Mouse (Mus musculus) gastrocnemius, postnatal 10 days (tissue): ENCODE measurements around the gene U2af1. TPM values are rescaled to one million over a fixed set of nuclear protein-coding genes. Genes with fewer than 3 reads are reported as not detected.

Experiments
- DNase-seq: peaks from one replicate; pipeline ENCODE4 v3.0.0; 2021; ENCODE audit warnings: mixed read lengths
- total RNA-seq, 2 experiments: library from RNA; stranded (reverse); gene quantifications; 2 replicates each; pipeline ENCODE4 v1.2.3; 2021

Gene U2af1
- total RNA-seq, 2 experiments from 2014 or later: 114 to 120 TPM

DNA sequence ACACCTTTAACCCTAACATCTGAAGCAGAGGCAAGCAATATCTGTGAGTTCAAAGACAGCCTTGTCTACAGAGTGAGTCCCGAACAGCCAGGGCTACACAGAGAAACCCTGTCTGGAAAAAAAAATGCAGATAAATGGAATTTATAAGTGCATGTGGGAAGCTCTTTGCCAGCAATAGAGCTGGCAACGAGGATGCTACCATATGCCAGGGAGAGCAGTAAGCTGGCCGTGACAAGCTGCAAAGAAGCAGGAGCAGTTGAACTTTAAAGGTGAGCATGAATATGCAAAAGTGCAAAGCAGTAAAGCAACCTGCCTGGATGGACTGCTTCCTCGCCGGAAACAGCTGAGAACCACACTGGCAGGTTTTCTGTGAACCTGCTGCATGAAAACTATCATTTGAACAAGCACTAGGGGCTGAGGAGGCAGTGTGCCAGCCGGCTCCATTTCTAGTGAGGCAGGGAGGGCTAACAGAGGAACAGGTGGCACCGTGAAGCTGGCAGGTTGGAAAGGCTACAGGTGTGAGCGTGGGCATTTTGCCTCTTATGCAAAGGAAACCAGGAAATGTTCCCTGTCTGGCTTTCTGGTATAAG, 2.1 kb upstream of the U2af1 start:
- DNase-seq: no peak

DNA sequence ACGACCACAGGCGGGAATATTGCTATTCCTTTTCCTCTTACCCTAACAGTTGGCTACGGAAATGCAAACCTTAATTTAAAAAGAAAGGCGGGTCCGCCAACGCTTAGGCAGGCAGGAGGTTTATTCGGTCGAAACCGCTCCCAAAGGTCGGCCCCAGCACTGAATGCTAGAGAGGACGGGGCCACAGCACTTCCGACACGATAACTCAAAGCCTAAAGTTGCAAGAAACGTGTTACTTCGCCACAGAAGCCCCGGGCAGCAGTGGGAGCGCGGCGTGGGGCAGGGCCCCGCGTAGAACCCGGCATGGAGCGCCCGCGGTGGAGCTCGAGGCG, 590 bp downstream of the U2af1 start:
- no peak for DNase-seq

DNA sequence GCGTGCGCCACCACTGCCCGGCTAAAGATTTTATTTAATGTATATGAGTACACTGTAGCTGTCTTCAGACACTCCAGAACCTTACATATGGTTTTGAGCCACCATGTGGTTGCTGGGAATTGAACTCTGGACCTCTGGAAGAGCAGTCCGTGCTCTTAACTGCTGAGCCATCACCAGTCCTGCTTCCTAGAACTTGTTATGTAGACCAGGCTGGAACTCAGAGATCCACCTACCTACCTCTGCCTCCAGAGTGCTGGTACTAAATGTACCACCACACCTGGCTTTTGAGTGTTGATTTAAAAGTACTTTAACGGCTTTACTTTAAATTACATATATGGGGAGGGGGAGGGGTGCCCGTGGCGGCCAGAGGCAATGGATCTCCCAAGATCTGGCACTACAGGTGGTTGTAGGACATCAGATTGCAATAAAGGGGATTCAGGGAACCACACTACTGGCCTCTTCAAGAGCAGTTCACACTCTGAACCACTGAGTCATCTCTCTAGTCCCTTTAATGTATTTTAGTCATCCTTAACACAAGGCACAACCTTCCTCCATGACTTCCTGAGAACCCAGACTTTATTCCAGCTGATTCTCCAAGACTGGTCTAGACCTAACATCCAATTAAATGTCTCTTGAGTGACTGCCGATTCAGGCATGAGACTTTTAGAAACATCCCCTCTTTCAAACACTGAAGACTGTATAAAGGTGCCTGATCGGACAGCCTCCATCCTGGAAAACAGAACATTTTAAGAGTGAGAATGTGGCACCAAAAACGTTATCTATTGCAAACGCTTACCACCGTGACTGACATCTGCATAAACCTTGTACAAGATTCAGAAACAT, 1.3 kb downstream of the U2af1 start:
- no peak for DNase-seq

DNA sequence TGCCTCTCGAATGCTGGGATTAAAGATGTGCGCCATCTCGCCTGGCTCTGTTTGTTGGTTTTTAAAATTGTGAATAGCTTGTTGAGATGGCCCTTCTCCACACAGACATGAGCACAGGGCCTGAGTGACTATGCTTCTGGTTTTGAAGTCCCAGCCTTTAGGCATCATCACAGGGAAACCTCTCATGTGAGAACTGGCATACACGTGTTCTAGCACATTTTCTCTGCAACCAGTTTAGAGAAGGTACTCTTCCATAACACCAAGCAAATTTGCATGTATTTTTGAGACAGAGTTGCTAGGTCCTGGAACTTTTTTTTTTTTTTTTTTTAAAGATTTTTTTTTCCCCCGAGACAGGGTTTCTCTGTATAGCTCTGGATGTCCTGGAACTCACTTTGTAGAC, 2.0 kb downstream of the U2af1 start:
- DNase-seq: no peak

DNA sequence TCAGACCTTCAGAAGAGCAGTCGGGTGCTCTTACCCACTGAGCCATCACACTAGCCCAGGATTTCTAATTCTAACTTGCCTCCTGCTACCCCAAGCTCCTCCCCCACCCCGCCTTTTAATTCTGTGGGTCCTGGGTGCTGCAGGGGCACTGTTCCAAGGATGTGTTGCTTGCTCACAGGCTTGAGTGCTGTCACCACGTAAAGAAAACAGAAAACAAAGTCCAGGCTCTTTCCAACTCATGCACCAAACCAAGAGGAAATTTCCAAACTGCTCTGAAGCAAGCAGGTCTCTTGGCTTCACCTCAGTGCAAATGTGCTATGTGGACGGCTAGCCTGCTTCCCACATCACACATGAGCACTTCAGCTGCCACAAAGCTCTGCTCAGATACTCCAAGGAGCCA, 3.3 kb downstream of the U2af1 start:
- no peak for DNase-seq

DNA sequence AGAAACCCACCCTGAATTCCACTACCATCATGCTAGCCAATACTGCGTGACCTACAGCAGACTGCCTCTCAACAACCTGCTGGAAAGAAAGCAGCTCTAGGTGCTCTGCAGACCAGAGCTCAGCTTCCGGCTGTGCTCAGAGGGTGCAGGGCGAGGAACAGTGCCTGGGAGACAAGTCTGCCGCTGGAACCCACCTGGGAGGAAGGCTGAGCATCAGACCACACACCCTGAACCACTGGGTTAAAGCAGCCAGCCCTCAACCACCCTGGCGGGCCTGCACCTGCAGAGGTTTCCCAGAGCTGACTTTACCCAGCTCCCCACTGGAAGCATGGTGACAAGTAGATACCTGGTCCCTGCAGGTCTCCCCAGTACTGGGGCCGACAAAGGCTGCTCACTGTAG, 5.4 kb downstream of the U2af1 start:
- no peak for DNase-seq

DNA sequence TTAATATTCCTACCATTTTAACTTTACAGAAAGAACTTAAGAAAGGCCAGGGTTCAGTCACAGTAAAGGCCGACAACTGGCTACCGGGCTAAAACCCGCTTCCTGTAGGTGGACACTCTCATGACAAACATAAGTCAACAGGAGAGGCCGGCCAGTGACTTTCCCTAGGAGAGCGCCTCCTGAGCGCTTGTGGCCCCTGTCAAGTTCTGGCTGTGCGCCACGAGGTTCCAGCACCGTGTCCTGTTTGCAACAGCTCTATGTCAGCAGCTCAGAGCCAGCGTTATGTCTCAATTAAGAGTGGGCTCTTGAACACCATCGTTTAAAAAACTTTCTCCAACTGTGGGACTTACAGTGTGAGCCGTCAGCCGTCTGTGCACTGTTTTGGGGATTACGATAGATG, 6.5 kb downstream of the U2af1 start:
- no peak for DNase-seq

DNA sequence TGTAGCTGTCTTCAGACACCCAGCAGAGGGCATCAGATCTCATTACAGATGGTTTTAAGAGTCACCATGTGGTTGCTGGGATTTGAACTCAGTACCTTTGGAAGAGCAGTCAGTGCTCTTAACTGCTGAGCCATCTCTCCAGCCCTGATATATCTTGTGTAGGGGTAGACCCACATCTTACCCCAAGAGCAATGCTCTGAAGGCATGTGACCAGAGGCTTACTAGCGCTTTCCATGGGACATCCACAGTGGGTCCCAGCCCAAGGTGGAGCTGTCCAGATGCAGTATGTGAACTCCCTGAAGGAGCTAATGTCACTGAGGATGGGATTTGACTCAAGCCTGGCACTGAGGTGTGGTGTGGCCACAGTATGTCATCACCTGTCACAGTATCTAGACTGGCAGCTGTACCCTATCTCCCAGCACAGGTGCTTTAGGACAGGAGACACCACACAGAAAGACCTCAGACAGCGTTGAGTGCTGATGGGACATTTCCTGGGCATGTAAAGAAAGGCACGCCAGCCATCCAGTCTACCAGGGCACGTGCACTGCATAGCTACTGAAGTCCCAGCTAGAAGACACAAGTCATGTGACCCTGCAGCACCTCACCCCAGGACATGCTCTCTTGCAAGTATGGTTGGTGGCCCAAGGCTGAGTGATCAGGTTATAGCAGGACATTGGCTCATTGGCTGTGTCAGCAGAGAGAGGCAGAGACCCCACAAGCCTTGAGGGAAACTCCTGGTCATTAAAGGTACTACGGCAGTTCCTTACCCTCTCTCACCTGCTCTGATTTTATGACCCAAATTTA, 12.3 kb downstream of the U2af1 start:
- DNase-seq: no peak

DNA sequence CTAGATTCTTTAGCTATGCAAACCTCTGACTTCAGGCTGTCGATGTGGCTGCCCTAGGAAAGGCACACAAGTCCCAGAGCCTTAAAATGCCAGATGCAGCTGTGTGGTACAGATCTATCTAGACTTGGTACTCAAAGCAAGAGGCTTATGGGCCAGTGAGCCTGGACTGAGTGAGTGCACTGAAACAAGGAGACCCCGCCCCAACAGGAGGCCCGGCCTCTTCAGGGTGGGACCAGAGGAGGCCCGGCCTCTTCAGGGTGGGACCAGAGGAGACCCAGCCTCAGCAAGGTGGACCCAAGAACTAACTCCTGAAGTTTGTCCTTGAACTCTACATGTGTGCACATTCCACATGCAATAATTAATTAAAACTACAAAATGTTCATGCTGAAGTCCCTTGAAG, 15.8 kb downstream of the U2af1 start:
- DNase-seq: no peak

DNA sequence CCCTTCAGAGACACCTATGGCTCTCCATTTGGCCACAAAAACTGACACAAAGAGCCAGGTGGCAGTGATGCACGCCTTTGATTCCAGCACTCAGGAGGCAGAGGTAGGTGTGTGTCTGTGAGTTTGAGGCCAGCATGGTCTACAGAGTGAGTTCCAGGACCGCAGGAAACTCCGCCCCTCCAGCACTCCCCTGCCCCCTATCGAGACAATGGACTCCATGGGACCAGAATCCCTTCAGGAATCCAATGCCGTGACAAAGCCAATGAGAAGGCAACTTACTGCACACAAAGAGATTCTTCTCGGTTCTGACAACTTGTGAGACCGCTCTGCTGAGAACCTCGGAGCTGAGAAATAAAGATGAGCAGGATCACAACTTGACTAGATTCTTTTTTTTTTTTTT, 16.4 kb downstream of the U2af1 start:
- no peak for DNase-seq

DNA sequence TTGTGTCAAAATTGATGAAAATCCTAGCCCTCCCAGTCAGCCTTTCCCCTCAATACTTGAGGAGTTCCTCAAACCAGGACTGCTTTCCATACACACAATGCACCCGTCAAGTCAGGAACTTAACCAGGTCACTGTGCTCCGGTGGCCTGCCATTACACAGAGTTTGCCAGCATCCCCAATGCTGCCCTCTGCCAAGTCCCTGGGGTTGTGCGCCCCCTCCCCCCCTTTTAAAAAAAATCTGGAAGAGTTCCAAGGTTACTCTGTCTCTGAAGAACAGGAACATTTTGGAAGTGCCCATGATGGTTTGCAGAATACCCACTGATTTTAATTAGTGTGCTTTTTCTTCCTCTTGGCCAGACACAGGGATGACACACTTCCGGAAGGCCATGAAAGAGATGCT, 19.0 kb downstream of the U2af1 start:
- DNase-seq: no peak

DNA sequence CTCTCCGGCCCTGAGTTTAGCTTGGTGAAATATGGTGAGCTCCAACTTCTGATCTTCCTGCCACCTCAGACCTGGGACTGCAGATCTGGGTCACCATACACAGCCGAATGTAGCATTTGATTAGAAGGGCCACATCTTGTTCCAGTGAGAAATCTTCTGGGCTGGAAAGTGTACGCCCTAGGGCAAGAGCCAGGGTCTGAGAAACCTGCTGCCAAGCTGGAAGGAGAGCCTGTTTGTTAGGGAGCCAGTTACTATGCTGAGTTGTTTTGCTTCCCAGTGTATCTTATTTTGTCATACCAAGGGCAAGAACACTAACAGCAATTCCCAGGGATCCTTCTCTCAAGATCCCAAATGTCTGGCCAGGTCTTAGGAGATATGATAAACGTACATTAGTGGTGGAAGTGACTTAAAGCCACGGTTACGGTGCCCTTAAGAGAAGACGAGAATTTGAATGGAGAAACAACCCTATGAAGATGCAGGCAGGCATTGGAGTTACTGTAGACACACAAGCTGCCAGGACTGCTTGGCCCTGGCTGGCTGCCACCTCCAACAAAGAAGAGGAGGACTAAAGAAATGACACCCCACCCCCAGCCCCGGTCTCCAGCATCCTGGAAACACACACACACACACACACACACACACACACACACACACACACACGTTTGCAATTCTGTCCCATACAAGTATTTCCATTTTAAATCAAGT, 20.7 kb downstream of the U2af1 start:
- peak; percentile 42 for DNase-seq

DNA sequence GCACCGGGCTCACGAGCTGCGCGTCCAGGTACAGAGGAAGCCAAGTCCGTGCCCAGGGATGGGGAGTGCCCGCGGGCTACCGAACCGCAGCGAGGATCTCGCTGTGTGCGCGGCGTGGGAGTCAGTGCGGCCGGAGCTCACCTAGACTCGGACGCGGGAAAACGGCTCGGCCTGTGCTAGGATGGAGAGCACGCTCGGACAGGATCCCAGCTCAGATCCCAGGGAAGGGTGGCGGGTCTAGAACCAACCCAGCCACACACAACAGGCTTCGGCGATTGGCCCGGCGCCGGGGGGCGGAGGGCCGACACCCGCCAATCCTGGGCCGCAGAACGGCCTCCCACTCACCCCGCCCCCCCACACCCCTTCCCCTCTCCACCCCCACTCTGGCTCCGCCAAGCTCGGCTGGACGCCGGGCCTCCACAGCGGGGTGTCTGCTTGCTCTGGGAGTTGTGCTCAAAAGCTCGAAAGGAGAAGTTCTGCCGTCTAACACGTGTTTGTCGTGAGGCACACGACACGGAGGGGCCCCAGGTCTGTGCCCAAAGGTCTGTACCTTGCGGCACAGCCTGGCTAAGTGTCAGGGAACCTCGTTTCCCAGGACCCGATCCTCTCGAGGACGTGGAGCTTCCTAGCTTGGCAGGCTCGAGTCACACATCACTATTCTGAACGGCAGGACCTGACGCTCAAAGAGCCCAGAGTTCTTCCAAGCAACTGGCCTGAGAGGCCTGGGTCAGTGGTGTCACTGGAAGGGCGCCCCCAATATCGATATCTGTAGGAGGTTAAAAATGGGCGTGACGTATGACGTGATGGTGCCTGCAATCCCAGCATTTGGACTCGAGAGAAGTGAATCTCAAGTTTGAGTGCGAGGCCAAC, 21.5 kb downstream of the U2af1 start, which contains the start of gene Cbs:
TSS of gene Cbs (minus strand) at position 297 of the 870 bp plus-strand sequence.
- DNase-seq: peak; percentile 77

DNA sequence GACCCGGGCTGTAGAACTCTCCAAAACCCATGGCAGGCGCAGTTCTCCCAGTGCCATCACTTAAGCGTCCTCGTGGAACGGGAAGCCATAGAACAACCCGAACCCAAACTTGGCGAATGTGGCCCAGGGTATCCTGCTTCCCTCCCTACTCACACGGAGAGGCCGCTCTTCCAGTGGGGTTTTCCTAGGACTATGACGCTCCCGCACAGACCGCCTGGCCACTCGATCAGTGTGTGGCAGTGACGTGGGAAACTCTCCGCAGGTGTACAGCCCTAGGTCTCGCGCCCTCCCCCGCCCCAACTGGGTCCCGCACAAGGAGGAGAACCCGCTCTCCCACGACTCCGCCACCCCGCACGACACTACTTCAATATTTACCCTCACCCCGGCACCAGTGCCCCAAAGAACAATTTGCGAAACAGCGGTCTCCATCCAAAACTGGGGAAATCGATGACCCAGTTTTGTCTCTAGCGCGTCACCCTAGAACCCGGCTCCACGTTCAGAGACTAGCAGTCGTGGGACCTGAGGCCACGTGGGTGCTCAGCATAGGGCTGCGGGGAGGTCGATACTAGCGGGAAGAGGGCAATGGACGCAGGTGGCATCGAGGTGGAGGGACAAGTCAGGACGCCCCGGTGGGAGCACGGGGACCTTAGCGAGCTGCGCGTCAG, 22.3 kb downstream of the U2af1 start:
- DNase-seq: no peak

DNA sequence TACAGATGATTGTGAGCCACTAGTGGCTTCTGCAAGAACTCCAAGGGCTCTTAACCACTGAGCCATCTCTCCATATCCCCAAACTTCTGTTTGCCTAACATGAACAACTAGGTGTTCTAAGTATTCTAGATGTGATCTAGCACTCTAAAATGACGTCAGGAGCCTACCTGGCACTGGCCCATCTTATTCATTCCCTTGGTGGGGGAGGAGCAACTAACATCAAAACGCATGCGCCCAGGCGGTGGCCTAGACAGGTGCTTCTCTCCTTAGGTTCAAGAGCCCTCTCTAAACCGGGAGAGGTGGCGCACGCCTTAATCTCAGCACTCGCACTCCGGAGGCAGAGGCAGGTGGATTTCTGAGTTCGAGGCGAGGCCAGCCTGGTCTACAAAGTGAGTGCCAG, 22.9 kb downstream of the U2af1 start:
- DNase-seq: no peak

DNA sequence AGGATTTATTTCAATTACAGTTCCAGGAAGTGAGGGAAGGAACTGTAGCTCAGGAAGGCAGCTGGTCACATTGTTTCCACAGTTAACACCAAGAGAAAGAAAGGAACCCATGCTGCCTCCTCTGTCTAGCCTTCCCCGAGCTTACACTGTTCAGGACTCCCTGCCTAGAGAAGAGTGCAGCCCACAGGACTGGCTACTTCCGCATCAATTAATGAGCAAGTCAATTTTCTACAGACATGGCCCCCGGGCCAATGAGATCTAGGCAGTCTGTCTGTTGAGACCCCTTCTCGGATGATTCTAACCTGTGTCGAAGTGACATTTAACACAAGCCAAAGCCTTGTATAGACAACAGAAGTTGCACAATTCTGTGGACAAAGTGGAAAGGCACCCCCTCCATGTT, 23.8 kb downstream of the U2af1 start:
- DNase-seq: no peak

DNA sequence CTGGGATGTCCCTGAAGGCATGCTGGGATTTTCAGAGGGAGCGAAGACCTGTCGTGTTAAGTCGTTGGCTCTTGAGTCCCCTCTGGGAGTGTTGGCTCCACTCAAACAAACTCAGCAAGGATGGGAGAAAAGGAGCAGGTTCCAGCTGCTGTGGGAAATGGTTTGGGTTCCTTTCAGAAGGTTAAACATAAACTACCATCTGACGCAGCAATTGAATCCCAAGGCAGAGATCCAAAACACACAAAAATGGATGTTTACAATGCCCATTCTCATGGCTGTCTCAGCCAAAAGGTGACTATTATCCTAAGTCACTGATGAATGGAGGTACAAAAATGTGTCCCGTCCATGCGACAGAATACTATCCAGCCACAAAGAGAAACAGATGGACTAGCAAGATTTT, 25.7 kb downstream of the U2af1 start:
- DNase-seq: no peak

DNA sequence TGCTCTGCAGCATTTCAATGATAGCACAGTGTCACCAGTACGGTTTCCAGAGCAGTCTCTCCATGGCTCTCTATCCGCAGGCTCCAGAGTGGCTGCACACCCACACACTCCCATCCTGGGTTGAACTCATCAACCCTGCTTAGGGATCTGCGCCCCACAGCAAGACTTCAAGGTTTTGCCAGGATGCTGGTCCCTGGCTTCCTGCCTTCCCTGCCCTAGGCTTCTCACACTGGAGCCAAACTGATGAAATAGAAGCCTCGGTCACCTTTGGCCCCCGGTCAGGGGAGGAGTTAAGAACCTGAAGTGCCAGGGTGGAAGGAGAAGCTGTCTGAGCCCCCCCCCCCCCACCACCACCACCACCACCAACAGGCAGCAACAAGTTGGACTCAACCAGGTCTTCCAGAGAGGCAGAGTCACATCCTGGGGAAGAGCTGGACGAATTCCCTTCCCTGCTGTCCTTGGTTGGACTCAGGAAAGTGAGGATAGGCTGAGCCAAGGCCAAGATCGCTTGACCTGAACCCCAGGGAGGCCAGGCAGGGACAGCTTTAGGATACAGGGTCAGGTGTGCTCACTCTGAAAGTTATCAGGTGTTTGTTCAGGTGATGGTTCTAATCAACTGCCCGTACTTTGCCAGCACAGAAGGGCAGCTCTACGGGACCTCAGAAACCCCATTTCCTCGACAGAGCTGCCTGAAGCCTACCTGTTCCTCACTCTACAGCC, 27.5 kb downstream of the U2af1 start:
- DNase-seq: no peak

DNA sequence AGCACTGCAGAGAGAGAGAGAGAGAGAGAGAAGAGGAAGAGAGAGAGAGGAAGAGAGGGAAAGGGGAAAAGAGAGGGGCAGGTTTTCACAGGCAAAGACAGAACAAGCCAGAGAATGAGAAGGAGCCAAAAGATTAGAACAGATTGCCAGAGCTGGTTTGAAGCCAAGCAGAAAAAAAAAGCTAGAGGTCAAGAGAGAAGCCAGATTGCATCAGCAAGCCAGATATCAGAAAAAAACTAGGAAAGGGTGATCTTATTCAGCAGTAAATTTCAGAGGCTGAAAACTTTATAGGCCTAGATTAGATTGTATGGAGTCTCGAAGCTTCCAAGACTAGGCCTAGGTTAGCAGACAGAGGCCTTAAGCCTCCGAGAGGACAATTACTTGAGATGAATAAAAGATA, 30.7 kb downstream of the U2af1 start:
- no peak for DNase-seq

DNA sequence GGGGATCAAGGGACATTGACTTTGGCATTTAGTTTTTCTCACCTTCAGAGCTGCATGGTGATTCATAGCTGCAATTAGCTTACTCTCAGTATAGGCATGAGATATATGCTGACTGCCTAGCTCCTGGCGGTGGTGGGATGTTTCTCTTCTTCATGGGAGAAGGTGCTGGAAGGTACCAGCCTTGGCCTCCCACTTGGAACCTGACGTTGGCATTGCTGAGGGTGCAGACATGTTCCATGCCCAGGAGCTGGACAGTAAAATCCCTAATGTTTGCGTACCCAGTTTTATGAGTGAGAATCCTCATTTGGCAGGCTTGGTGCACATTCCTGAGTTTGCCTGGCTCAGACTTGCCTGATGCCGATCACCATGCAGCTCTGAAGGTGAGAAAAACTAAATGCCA, 35.6 kb downstream of the U2af1 start:
- DNase-seq: no peak
